Mouse (Mus musculus) limb, embryonic 11.5 days (tissue): ENCODE measurements around the gene Ssbp4. TPM values are rescaled to one million over a fixed set of nuclear protein-coding genes. Genes with fewer than 3 reads are reported as not detected.
A peak's percentile ranks its signal among the peaks of the same experiment; 100 is the strongest.

Source experiments
- ATAC-seq: fragments of 200-750 bp; cut with Nextera tagmentation; 2 replicates; pipeline ENCODE4 v1.8.0; 2017; ENCODE audit warnings: low read depth; ENCODE audit not compliant: insufficient number of reproducible peaks, low FRiP score, low TSS enrichment
- DNase-seq: peaks from one replicate; pipeline ENCODE4 v3.0.0-alpha.2; 2015; ENCODE audit warnings: low spot score
- H3K27ac ChIP-seq: fragments of 300-500 bp; sonication (generic); replicated peaks from 2 replicates; pipeline ENCODE4 v1.5.1; 2014; ENCODE audit warnings: low read depth, mild to moderate bottlenecking, low read length
- H3K27me3 ChIP-seq: fragments of 300-500 bp; sonication (generic); 2 replicates; pipeline ENCODE4 v1.6.1; 2014; ENCODE audit warnings: mild to moderate bottlenecking, low read length, mixed read lengths; ENCODE audit not compliant: control insufficient read depth, insufficient read depth
- H3K36me3 ChIP-seq: fragments of 300-500 bp; sonication (generic); 2 replicates; pipeline ENCODE4 v1.6.1; 2014; ENCODE audit warnings: mild to moderate bottlenecking, low read length, moderate library complexity, mixed read lengths; ENCODE audit not compliant: control insufficient read depth, insufficient read depth
- H3K4me1 ChIP-seq: fragments of 300-500 bp; sonication (generic); 2 replicates; pipeline ENCODE4 v1.6.1; 2014; ENCODE audit warnings: low read length, mixed read lengths; ENCODE audit not compliant: control insufficient read depth, insufficient read depth
- H3K4me2 ChIP-seq: fragments of 300-500 bp; sonication (generic); 2 replicates; pipeline ENCODE4 v1.6.1; 2014; ENCODE audit warnings: low read depth, mild to moderate bottlenecking, moderate library complexity; ENCODE audit not compliant: severe bottlenecking
- H3K4me3 ChIP-seq: fragments of 300-500 bp; sonication (generic); 2 replicates; pipeline ENCODE4 v1.5.1; 2014; ENCODE audit warnings: low read depth, low read length
- H3K9ac ChIP-seq: fragments of 300-500 bp; sonication (generic); 2 replicates; pipeline ENCODE4 v1.6.1; 2014; ENCODE audit warnings: mild to moderate bottlenecking, low read length
- H3K9me3 ChIP-seq: fragments of 300-500 bp; sonication (generic); 2 replicates; pipeline ENCODE4 v1.6.1; 2016; ENCODE audit warnings: low read length; ENCODE audit not compliant: control insufficient read depth
- WGBS: fragments of 180-500 bp; shearing (Covaris S2); extraction: QIAGEN DNeasy Blood & Tissue Kit; methylation state at CpG from one replicate; pipeline ENCODE4 v1.1.7; 2014; 5-methylcytosine and 5-hydroxymethylcytosine counted together
- polyA plus RNA-seq: library from polyadenylated mRNA; unstranded; fragments of >200 nt; fragmentation: Nextera tagmentation; extraction: Ambion mirVana; gene quantifications from 2 replicates; pipeline ENCODE4 v1.2.1, GENCODE M21; 2014

Ssbp4 gene
- polyA plus RNA-seq, 1 experiment from 2014 or later: 177 TPM

GRCm38 (mm10) chr8:70629574-70630531, 21.2 kb upstream of the Ssbp4 start:
- H3K27me3 ChIP-seq: peaks cover 11% of the 10 kb centered on the region
- DNase-seq: peak; percentile 94
- WGBS: under 1% methylated on average over 60 of the region's 60 CpGs
- no peaks in the 10 kb centered on the region for H3K36me3 ChIP-seq
- H3K4me1 ChIP-seq: peaks cover 9% of the 10 kb centered on the region; the same call in 1 of the 2 replicates
- H3K27ac ChIP-seq: 0 out of 2 replicates have a peak overlapping the region, but pooled peaks have one; percentile 14
- peak overlapping the region; percentile 49 for H3K9ac ChIP-seq
- ATAC-seq: peak; percentile 84
- peak overlapping the region; percentile 61 for H3K4me2 ChIP-seq
- no peaks in the 10 kb centered on the region for H3K9me3 ChIP-seq
- H3K4me3 ChIP-seq: peak overlapping the region; percentile 40

- peak overlapping the region; percentile 61 for H3K4me2 ChIP-seq
- peak overlapping the region; percentile 40; the same call in 1 of the 2 replicates for H3K4me3 ChIP-seq
- DNase-seq (no peak), ATAC-seq (no peak)
- H3K4me1 ChIP-seq: peaks cover 9% of the 10 kb centered on the region; the same call in 1 of the 2 replicates
- no peak overlapping the region for H3K27ac ChIP-seq
- peaks cover 11% of the 10 kb centered on the region for H3K27me3 ChIP-seq
- H3K9ac ChIP-seq: peak overlapping the region; percentile 49; the same call in 1 of the 2 replicates
- WGBS: 56% methylated on average over 7 of the region's 7 CpGs
- no peaks in the 10 kb centered on the region for H3K36me3 ChIP-seq
- H3K9me3 ChIP-seq: no peaks in the 10 kb centered on the region
Observed at GRCm38 (mm10) chr8:70628986-70629490, 20.4 kb upstream of the Ssbp4 start.

- no peak overlapping the region for H3K27ac ChIP-seq
- no peak for ATAC-seq
- WGBS: 90% methylated on average over 5 of the region's 5 CpGs
- no peak for DNase-seq
- no peaks in the 10 kb centered on the region for H3K9me3 ChIP-seq
- H3K4me2 ChIP-seq: no peak overlapping the region
- no peak overlapping the region for H3K9ac ChIP-seq
- no peaks in the 10 kb centered on the region for H3K36me3 ChIP-seq
- peaks cover 8% of the 10 kb centered on the region for H3K27me3 ChIP-seq
- no peak overlapping the region for H3K4me3 ChIP-seq
- peaks cover 9% of the 10 kb centered on the region; the same call in 1 of the 2 replicates for H3K4me1 ChIP-seq
Observed at GRCm38 (mm10) chr8:70627041-70627440, 18.4 kb upstream of the Ssbp4 start.

- H3K4me3 ChIP-seq: no peak overlapping the region
Observed at GRCm38 (mm10) chr8:70625104-70625503, 16.4 kb upstream of the Ssbp4 start.

GRCm38 (mm10) chr8:70622220-70622619, 13.5 kb upstream of the Ssbp4 start:
- no peaks in the 10 kb centered on the region for H3K27me3 ChIP-seq
- no peaks in the 10 kb centered on the region for H3K36me3 ChIP-seq
- no peak for DNase-seq
- H3K27ac ChIP-seq: no peak overlapping the region
- no peak overlapping the region for H3K4me3 ChIP-seq
- H3K9me3 ChIP-seq: no peaks in the 10 kb centered on the region
- no peak overlapping the region for H3K9ac ChIP-seq
- H3K4me2 ChIP-seq: no peak overlapping the region
- 67% methylated on average over 3 of the region's 3 CpGs for WGBS
- no peak for ATAC-seq
- H3K4me1 ChIP-seq: peaks cover 3% of the 10 kb centered on the region; the same call in 1 of the 2 replicates

More at GRCm38 (mm10) chr8:70625104-70625503, 16.4 kb upstream of the Ssbp4 start:
- H3K27ac ChIP-seq: no peak overlapping the region
- H3K9ac ChIP-seq: no peak overlapping the region
- DNase-seq (peak; percentile 85), ATAC-seq (no peak)
- H3K4me2 ChIP-seq: no peak overlapping the region
- WGBS: 27% methylated on average over 5 of the region's 5 CpGs
- no peaks in the 10 kb centered on the region for H3K27me3 ChIP-seq
- no peaks in the 10 kb centered on the region for H3K9me3 ChIP-seq
- peaks cover 9% of the 10 kb centered on the region; the same call in 1 of the 2 replicates for H3K4me1 ChIP-seq
- no peaks in the 10 kb centered on the region for H3K36me3 ChIP-seq

- no peak overlapping the region for H3K27ac ChIP-seq
- no peak overlapping the region for H3K4me3 ChIP-seq
- no peaks in the 10 kb centered on the region for H3K36me3 ChIP-seq
- no peak for DNase-seq
- no peaks in the 10 kb centered on the region for H3K27me3 ChIP-seq
- no peaks in the 10 kb centered on the region for H3K9me3 ChIP-seq
- no peak overlapping the region for H3K4me2 ChIP-seq
- H3K9ac ChIP-seq: no peak overlapping the region
- WGBS: 39% methylated on average over 9 of the region's 9 CpGs
- no peak; the same call in 1 of the 2 replicates for ATAC-seq
- H3K4me1 ChIP-seq: peaks cover 3% of the 10 kb centered on the region; the same call in 1 of the 2 replicates
Observed at GRCm38 (mm10) chr8:70618888-70619334, 10.2 kb upstream of the Ssbp4 start.

GRCm38 (mm10) chr8:70617985-70618384, 9.3 kb upstream of the Ssbp4 start:
- Histone ChIP-seq H3K4me2 (0 out of 2 replicates have a peak overlapping the region, but pooled peaks have one; percentile 13), H3K36me3 (no peaks in the 10 kb centered on the region), H3K4me3 (no peak overlapping the region), H3K9me3 (no peaks in the 10 kb centered on the region), H3K27ac (no peak overlapping the region), H3K9ac (no peak overlapping the region), H3K27me3 (no peaks in the 10 kb centered on the region), H3K4me1 (peaks cover 3% of the 10 kb centered on the region; the same call in 1 of the 2 replicates)
- DNase-seq: no peak
- WGBS: 75% methylated on average over 11 of the region's 11 CpGs
- ATAC-seq: no peak

GRCm38 (mm10) chr8:70616645-70617044, 8.0 kb upstream of the Ssbp4 start:
- H3K27ac ChIP-seq: no peak overlapping the region
- ATAC-seq (no peak), DNase-seq (no peak)
- H3K27me3 ChIP-seq: no peaks in the 10 kb centered on the region
- no peaks in the 10 kb centered on the region for H3K36me3 ChIP-seq
- H3K9ac ChIP-seq: no peak overlapping the region
- H3K4me2 ChIP-seq: no peak overlapping the region
- peaks cover 3% of the 10 kb centered on the region; the same call in 1 of the 2 replicates for H3K4me1 ChIP-seq
- no peak overlapping the region for H3K4me3 ChIP-seq
- no peaks in the 10 kb centered on the region for H3K9me3 ChIP-seq
- WGBS: 58% methylated on average over 11 of the region's 11 CpGs
